Mouse (Mus musculus): ENCODE data around the gene Usp4. TPM values are rescaled to one million over a fixed set of nuclear protein-coding genes. Genes with fewer than 3 reads are reported as not detected.

Gene Usp4
- polyA plus RNA-seq, 1 experiment from 2014 or later = 145 TPM

DNA sequence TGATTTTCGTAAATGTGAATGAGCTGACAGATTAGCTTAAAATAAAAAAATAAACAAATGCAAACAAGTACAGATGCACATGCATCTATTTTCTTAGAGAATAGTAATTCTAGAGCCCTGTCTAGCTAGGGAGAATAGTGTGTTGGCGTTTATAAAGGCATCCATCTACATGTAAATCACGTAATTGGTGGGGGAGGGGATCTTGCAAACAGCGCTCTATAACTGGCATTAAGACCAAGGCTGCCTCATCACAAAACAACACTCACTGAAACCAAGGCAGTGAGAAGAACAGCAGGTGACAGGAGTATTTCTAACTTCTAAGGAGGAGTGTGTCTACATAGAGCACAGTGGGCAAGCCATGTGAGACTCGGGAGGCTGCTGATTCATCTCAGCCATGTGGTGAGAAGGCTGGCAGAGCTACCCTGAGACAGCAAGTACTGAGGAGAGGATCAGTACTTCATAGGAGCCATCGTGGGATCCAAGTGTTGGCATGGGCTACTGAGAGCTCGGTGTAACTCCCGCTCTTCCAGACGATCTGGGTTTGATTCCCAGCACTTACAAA is 63.8 kb downstream of the Usp4 start:
- Histone ChIP-seq H3K4me2 (ENCODE audit: low read depth) (no peak overlapping the region), H3K36me3 (ENCODE audit: control insufficient read depth, insufficient read depth, low read length) (no peaks in the 10 kb centered on the region), H3K27me3 (ENCODE audit: control insufficient read depth, insufficient read depth, low read length) (no peaks in the 10 kb centered on the region), H3K9me3 (ENCODE audit: control insufficient read depth, low read length) (no peaks in the 10 kb centered on the region), H3K4me1 (ENCODE audit: control insufficient read depth, insufficient read depth, low read length) (no peaks in the 10 kb centered on the region), H3K27ac (ENCODE audit: low read depth, low read length) (no peak overlapping the region), H3K9ac (ENCODE audit: low read length) (no peak overlapping the region), H3K4me3 (ENCODE audit: low read depth, low read length) (no peak overlapping the region)
- WGBS = 80% methylated on average over 9 of the region's 9 CpGs
- ATAC-seq (ENCODE audit: insufficient read depth, low FRiP score, low TSS enrichment) (no peak), DNase-seq (ENCODE audit: low spot score) (no peak)

DNA sequence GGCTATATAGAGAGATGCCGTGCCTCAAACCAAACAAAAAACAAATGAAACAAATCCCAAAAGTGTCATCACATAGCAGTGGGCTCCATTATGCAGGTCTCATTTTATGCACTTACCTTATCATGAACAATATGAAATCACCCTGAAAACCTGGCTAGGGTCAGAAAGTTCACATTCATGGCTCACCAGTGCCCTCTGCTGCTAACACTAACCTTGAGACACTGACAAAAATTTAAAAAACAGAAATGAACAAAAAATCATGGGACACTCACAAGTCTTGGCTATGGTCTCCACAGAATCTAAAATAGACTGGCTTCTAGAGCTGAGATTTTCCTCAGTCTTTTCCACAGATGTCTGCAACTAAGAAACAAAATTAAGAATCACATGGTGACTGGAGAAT is 64.6 kb downstream of the Usp4 start:
- no peak for DNase-seq (ENCODE audit: low spot score)

DNA sequence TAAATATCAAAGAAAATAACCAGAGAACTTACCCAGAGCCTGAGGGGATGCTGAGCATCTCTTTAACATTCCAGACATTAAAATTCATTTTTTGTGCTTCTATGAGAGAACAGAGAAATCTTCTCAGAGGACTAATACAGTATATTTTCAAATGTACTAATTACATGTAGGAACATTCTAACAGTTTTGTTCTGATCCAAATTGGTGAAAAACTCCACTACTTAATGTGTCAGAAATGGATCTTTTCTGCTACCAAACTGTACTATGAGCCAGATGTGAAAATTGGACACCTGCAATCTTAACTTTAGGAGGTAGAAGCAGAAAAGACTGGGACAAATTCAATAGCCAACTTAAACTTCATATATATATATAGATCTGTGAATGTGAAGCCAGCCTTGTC is 80.7 kb downstream of the Usp4 start, which contains the start of gene Ccdc36:
Ccdc36 (minus strand) TSS at position 101 of the 400 bp plus-strand sequence.
- ATAC-seq (ENCODE audit: insufficient read depth, low FRiP score, low TSS enrichment) = no peak
- Histone ChIP-seq H3K27ac (ENCODE audit: low read depth, low read length) (no peak within 1 kb of the TSS), H3K36me3 (ENCODE audit: control insufficient read depth, insufficient read depth, low read length) (no peaks in the 10 kb centered on the region), H3K27me3 (ENCODE audit: control insufficient read depth, insufficient read depth, low read length) (no peaks in the 10 kb centered on the region), H3K9me3 (ENCODE audit: control insufficient read depth, low read length) (no peaks in the 10 kb centered on the region), H3K4me2 (ENCODE audit: low read depth) (no peak within 1 kb of the TSS), H3K4me1 (ENCODE audit: control insufficient read depth, insufficient read depth, low read length) (0 out of 2 replicates have a peak, but pooled peaks cover 5% of the 10 kb centered on the region), H3K4me3 (ENCODE audit: low read depth, low read length) (no peak within 1 kb of the TSS), H3K9ac (ENCODE audit: low read length) (no peak within 1 kb of the TSS)
- no peak for DNase-seq (ENCODE audit: low spot score)

More for the DNA sequence above, 64.6 kb downstream of the Usp4 start:
- Histone ChIP-seq H3K27ac (ENCODE audit: low read depth, low read length) (no peak overlapping the region), H3K27me3 (ENCODE audit: control insufficient read depth, insufficient read depth, low read length) (no peaks in the 10 kb centered on the region), H3K36me3 (ENCODE audit: control insufficient read depth, insufficient read depth, low read length) (no peaks in the 10 kb centered on the region), H3K4me3 (ENCODE audit: low read depth, low read length) (no peak overlapping the region), H3K4me1 (ENCODE audit: control insufficient read depth, insufficient read depth, low read length) (no peaks in the 10 kb centered on the region), H3K9me3 (ENCODE audit: control insufficient read depth, low read length) (no peaks in the 10 kb centered on the region), H3K4me2 (ENCODE audit: low read depth) (no peak overlapping the region), H3K9ac (ENCODE audit: low read length) (no peak overlapping the region)
- WGBS = 91% methylated on average over 1 of the region's 1 CpGs
- ATAC-seq (ENCODE audit: insufficient read depth, low FRiP score, low TSS enrichment) = no peak

DNA sequence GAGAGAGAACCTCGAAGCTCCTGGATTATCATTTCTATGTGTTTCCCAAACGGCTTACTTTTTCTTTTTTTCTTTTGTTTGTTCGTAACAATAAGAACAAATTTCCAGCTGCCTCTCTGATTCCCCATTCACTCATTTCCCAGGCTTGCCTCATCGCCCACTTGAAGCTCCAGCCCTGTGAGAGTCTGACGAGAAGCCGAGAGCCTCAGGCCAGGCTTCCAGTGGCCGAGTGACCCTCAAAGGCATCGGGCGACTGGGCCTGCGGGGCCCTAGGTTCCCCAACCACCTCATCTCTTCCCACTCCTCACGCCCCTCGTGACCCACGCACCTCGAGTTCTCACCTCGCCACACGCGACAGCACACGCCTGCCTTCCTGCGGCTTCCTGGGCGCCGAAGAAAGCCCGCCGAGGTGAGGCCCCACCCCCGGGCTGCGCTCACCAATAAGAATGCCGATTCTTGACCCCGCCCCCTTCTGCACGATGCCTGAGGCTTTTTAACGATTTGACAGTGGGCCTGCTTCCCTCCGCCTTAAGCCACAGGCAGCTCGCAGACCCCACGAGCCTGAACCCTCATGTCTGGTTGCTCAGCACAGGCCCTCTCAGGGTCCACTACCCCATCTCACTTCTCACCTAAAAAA is 83.9 kb downstream of the Usp4 start:
- H3K4me1 ChIP-seq (ENCODE audit: control insufficient read depth, insufficient read depth, low read length) = 0 out of 2 replicates have a peak, but pooled peaks cover 5% of the 10 kb centered on the region
- no peak overlapping the region for H3K27ac ChIP-seq (ENCODE audit: low read depth, low read length)
- H3K9ac ChIP-seq (ENCODE audit: low read length) = no peak overlapping the region; the same call in 1 of the 2 replicates
- H3K36me3 ChIP-seq (ENCODE audit: control insufficient read depth, insufficient read depth, low read length) = no peaks in the 10 kb centered on the region
- no peaks in the 10 kb centered on the region for H3K27me3 ChIP-seq (ENCODE audit: control insufficient read depth, insufficient read depth, low read length)
- H3K4me2 ChIP-seq (ENCODE audit: low read depth) = peak overlapping the region; percentile 37
- WGBS = 42% methylated on average over 32 of the region's 32 CpGs
- H3K4me3 ChIP-seq (ENCODE audit: low read depth, low read length) = peak overlapping the region; percentile 3; the same call in 1 of the 2 replicates
- no peak for ATAC-seq (ENCODE audit: insufficient read depth, low FRiP score, low TSS enrichment)
- DNase-seq (ENCODE audit: low spot score) = peak; percentile 65
- no peaks in the 10 kb centered on the region for H3K9me3 ChIP-seq (ENCODE audit: control insufficient read depth, low read length)

DNA sequence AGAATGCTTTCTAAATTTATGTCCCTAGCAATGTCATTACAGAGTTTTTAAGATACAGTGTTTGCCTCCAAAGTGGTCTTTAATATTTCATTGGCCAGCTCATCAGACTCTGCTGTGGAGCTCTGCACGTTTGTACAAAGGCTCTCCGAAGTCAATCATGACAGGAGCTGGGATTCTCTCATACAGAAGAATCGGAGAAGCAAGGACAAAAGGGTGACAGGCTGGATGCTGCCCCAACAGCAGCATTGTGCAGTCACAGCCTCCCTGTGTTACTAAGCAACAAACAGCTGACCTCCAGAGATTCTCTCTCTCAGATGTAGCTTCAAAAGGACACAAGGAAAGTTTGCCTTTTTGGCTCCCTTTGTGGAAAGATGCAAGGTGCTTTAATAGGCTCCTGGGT is 88.5 kb downstream of the Usp4 start, which contains the start of gene BC048562:
BC048562 (plus strand) TSS at position 301 of the 400 bp plus-strand sequence.
- Histone ChIP-seq H3K27ac (ENCODE audit: low read depth, low read length) (no peak within 1 kb of the TSS), H3K36me3 (ENCODE audit: control insufficient read depth, insufficient read depth, low read length) (no peaks in the 10 kb centered on the region), H3K9ac (ENCODE audit: low read length) (no peak within 1 kb of the TSS), H3K4me3 (ENCODE audit: low read depth, low read length) (no peak within 1 kb of the TSS), H3K4me2 (ENCODE audit: low read depth) (no peak within 1 kb of the TSS), H3K9me3 (ENCODE audit: control insufficient read depth, low read length) (no peaks in the 10 kb centered on the region), H3K4me1 (ENCODE audit: control insufficient read depth, insufficient read depth, low read length) (peaks cover 5% of the 10 kb centered on the region; the same call in 1 of the 2 replicates), H3K27me3 (ENCODE audit: control insufficient read depth, insufficient read depth, low read length) (no peaks in the 10 kb centered on the region)
- DNase-seq (ENCODE audit: low spot score) (no peak), ATAC-seq (ENCODE audit: insufficient read depth, low FRiP score, low TSS enrichment) (no peak)
- 57% methylated on average over 3 of the region's 3 CpGs for WGBS

DNA sequence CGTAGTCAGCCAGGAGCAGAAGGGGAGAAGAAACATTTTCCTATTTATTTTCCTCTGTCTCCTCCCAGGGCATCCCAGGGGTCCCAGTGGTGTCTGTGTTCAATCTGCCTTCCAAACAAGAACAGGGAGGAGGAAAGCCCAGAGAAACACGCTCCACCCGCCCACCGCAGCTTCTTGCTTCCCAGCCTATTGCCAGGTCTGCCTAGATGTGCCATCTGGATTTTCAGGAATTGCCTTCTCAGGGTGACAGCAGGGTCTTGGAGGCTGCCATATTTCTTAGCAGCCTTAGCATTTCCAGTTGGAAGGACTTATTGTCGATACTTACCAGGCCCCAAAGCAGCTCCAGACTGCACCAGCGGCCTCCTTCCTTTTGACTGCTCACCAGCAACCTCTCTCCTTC is 91.5 kb downstream of the Usp4 start:
- H3K9ac ChIP-seq (ENCODE audit: low read length) = no peak overlapping the region

DNA sequence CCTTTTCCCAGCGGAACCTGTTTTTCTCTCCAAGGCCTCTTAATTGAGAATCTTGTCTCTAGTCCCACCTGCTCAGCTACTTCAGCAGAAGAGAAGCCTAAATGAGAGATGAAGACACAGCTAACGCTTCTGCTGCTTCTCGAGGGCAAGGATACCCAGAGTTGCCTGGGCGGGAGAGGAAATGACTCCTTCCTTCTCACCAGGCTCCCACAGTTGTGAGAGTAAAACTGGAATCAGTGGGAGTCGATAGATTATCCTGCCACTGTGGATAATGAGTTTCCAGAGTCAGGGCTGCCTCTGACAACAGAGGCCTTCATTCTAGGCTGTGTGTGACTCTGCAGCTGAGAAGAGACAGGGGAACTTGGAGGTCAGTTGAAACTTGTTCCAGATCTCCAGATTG is 92.8 kb downstream of the Usp4 start:
- Histone ChIP-seq H3K27ac (ENCODE audit: low read depth, low read length) (no peak overlapping the region), H3K4me3 (ENCODE audit: low read depth, low read length) (no peak overlapping the region), H3K27me3 (ENCODE audit: control insufficient read depth, insufficient read depth, low read length) (no peaks in the 10 kb centered on the region), H3K4me2 (ENCODE audit: low read depth) (no peak overlapping the region), H3K36me3 (ENCODE audit: control insufficient read depth, insufficient read depth, low read length) (no peaks in the 10 kb centered on the region), H3K4me1 (ENCODE audit: control insufficient read depth, insufficient read depth, low read length) (no peaks in the 10 kb centered on the region; the same call in 1 of the 2 replicates), H3K9ac (ENCODE audit: low read length) (no peak overlapping the region), H3K9me3 (ENCODE audit: control insufficient read depth, low read length) (no peaks in the 10 kb centered on the region)
- no peak for ATAC-seq (ENCODE audit: insufficient read depth, low FRiP score, low TSS enrichment)
- WGBS = 78% methylated on average over 5 of the region's 5 CpGs
- no peak for DNase-seq (ENCODE audit: low spot score)

More for the DNA sequence above, 91.5 kb downstream of the Usp4 start:
- Histone ChIP-seq H3K27me3 (ENCODE audit: control insufficient read depth, insufficient read depth, low read length) (no peaks in the 10 kb centered on the region), H3K4me1 (ENCODE audit: control insufficient read depth, insufficient read depth, low read length) (no peaks in the 10 kb centered on the region; the same call in 1 of the 2 replicates), H3K4me3 (ENCODE audit: low read depth, low read length) (no peak overlapping the region), H3K36me3 (ENCODE audit: control insufficient read depth, insufficient read depth, low read length) (no peaks in the 10 kb centered on the region), H3K4me2 (ENCODE audit: low read depth) (no peak overlapping the region), H3K27ac (ENCODE audit: low read depth, low read length) (no peak overlapping the region), H3K9me3 (ENCODE audit: control insufficient read depth, low read length) (no peaks in the 10 kb centered on the region)
- ATAC-seq (ENCODE audit: insufficient read depth, low FRiP score, low TSS enrichment) (no peak), DNase-seq (ENCODE audit: low spot score) (no peak)
- 82% methylated on average over 6 of the region's 6 CpGs for WGBS

DNA sequence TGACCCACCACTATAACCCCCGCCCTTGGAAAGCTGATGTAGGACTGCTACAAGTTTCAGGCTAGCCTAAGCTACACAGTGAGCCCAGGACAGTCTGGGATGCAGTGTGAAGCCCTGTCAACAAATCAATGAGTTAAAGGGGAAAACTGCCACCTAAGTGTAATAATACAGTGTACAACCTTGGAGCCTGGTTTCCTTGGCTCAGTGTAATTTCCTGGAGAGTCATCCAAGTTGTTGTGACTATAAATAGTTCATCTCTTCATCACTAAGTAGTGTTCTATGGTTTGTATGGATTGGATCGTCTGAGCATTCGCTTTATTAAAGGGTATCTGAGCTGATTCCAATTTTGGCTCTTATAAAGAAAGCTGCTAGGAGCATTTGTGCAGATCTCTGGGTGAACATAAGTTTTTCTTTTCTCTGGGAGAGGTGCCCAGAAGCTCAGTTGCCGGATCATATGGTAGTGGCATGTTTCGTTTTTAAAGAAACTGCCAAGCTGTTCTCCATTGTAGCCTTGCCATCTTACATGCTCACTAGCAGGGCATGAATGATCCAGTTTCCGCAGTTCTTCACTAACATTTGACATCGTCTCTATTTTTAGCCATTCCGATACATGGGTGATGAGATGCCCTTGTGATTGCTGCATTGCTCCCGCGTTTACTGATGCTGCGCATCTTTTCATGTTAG is 93.7 kb downstream of the Usp4 start:
- no peaks in the 10 kb centered on the region for H3K9me3 ChIP-seq (ENCODE audit: control insufficient read depth, low read length)
- H3K4me2 ChIP-seq (ENCODE audit: low read depth) = no peak overlapping the region
- H3K4me3 ChIP-seq (ENCODE audit: low read depth, low read length) = no peak overlapping the region
- no peak overlapping the region for H3K27ac ChIP-seq (ENCODE audit: low read depth, low read length)
- ATAC-seq (ENCODE audit: insufficient read depth, low FRiP score, low TSS enrichment) (no peak), DNase-seq (ENCODE audit: low spot score) (no peak)
- H3K9ac ChIP-seq (ENCODE audit: low read length) = no peak overlapping the region
- no peaks in the 10 kb centered on the region for H3K27me3 ChIP-seq (ENCODE audit: control insufficient read depth, insufficient read depth, low read length)
- H3K4me1 ChIP-seq (ENCODE audit: control insufficient read depth, insufficient read depth, low read length) = no peaks in the 10 kb centered on the region; the same call in 1 of the 2 replicates
- WGBS = 91% methylated on average over 11 of the region's 11 CpGs
- no peaks in the 10 kb centered on the region for H3K36me3 ChIP-seq (ENCODE audit: control insufficient read depth, insufficient read depth, low read length)

Data from neural tube, embryonic 11.5 days (tissue).